Mouse (Mus musculus): ENCODE data around the gene Gzmb. TPM values are rescaled to one million over a fixed set of nuclear protein-coding genes. Genes with fewer than 3 reads are reported as not detected.

Gene Gzmb
- total RNA-seq, 2 experiments from 2014 or later = not detected

Other genes with a start within 250 kb of the Gzmb start
- not detected for gene Mcpt1, start 244.3 kb downstream of the Gzmb start, total RNA-seq (2021)
- gene Mcpt9, start 231.8 kb downstream of the Gzmb start, total RNA-seq (2021) = not detected
- gene Mcpt2, start 220.2 kb downstream of the Gzmb start, total RNA-seq (2021) = not detected
- 1 to 10 TPM; 2.5 to 3.3 TPM for gene Mcpt4, start 199.9 kb downstream of the Gzmb start, total RNA-seq (2021)
- gene Mcpt8, start 177.0 kb downstream of the Gzmb start, total RNA-seq (2021) = not detected
- gene Ctsg, start 159.7 kb downstream of the Gzmb start, total RNA-seq (2021) = not detected
- not detected for gene Gzme, start 141.6 kb downstream of the Gzmb start, total RNA-seq (2021)
- not detected for gene Gzmd, start 129.7 kb downstream of the Gzmb start, total RNA-seq (2021)
- not detected for gene Gzmg, start 102.7 kb downstream of the Gzmb start, total RNA-seq (2021)
- not detected for gene Gzmn, start 87.7 kb downstream of the Gzmb start, total RNA-seq (2021)
- gene Gzmf, start 50.8 kb downstream of the Gzmb start, total RNA-seq (2021) = not detected
- not detected for gene Gzmc, start 27.6 kb downstream of the Gzmb start, total RNA-seq (2021)
- not detected for gene Atp12a, start 102.8 kb upstream of the Gzmb start, total RNA-seq (2021)
- gene Rnf17, start 140.3 kb upstream of the Gzmb start, total RNA-seq (2021) = not detected

All from gastrocnemius, postnatal 36 days (tissue).